13 mouse cellular contexts compared by ENCODE assay signal in genomic region chr13:60446926-60447325, GRCm38 (mm10).
DNase-seq lines count a peak whose midpoint lies in the region; ATAC-seq and TF ChIP-seq lines count a peak whose summit lies in the region.
"Had no signal": no experiment of that assay in that cellular context is flagged by ENCODE, and none has a peak within 500 bp of the region (broad histone marks: within the 10 kb centered on the region; RNA-seq: fewer than 3 reads in every experiment).

No protein-coding gene starts in this region.

- DNase-seq in heart, postnatal 0 days (ENCODE audit: low spot score): no peak
- no peak for DNase-seq in heart, embryonic 10.5 days (ENCODE audit: low spot score)
- DNase-seq in left cerebral cortex, postnatal 14 days (ENCODE audit: low spot score in 2 of 2): peak; percentile 55
- no peak for DNase-seq in left cerebral cortex, adult 18-20 months (ENCODE audit: low spot score in 2 of 2)
- DNase-seq in NIH3T3 (ENCODE audit: low read depth): peak; percentile 24
- DNase-seq in ovary, postnatal 14 days (ENCODE audit: low spot score): no peak
- DNase-seq in adrenal gland, postnatal 14 days: no peak
- DNase-seq: adrenal gland, postnatal 36 days; cerebellum, adult 11-12 months; liver had no signal

- no peaks in the 10 kb centered on the region for H3K4me1 ChIP-seq in heart, postnatal 0 days (ENCODE audit: control insufficient read depth, insufficient read depth)
- no peaks in the 10 kb centered on the region; the same call in 1 of the 2 replicates for H3K4me1 ChIP-seq in heart, embryonic 10.5 days
- peaks cover 5% of the 10 kb centered on the region for H3K4me1 ChIP-seq in embryonic facial prominence, embryonic 13.5 days

- no peak for TF ChIP-seq EP300 in heart, postnatal 0 days (IDR thresholded peaks at IDR 0.05; ENCODE audit: low read depth)

- intact Hi-C loops in left cerebral cortex, postnatal 14 days (cut with DNase I): no loop called here

- no peak overlapping the region for H3K9ac ChIP-seq in heart, postnatal 0 days (replicated peaks; ENCODE audit: low read depth, low read length)
- H3K9ac ChIP-seq in embryonic facial prominence, embryonic 13.5 days: no peak overlapping the region

- H3K4me2 ChIP-seq in heart, postnatal 0 days (ENCODE audit: low read depth, low read length): no peak overlapping the region
- no peak overlapping the region for H3K4me2 ChIP-seq in embryonic facial prominence, embryonic 13.5 days

- no peaks in the 10 kb centered on the region for H3K9me3 ChIP-seq in heart, postnatal 0 days (replicated peaks; ENCODE audit: control insufficient read depth, low read length)
- no peaks in the 10 kb centered on the region for H3K9me3 ChIP-seq in heart, embryonic 10.5 days
- no peaks in the 10 kb centered on the region for H3K9me3 ChIP-seq in embryonic facial prominence, embryonic 13.5 days

- TF ChIP-seq CTCF in heart, postnatal 0 days (IDR thresholded peaks at IDR 0.05; ENCODE audit: low read depth): peak; percentile 33; the same call in 1 of the 2 replicates

- ATAC-seq in heart, postnatal 0 days (ENCODE audit: insufficient read depth, low read depth): no peak
- no peak for ATAC-seq in embryonic facial prominence, embryonic 13.5 days (ENCODE audit: insufficient number of reproducible peaks, insufficient read depth, low FRiP score, low TSS enrichment, low read depth)

- H3K36me3 ChIP-seq in heart, postnatal 0 days (replicated peaks; ENCODE audit: control insufficient read depth, insufficient read depth, low read length): no peaks in the 10 kb centered on the region
- no peaks in the 10 kb centered on the region for H3K36me3 ChIP-seq in heart, embryonic 10.5 days
- H3K36me3 ChIP-seq in embryonic facial prominence, embryonic 13.5 days: no peaks in the 10 kb centered on the region

- 33% methylated on average over 5 of the region's 5 CpGs for WGBS in heart, postnatal 0 days
- WGBS in heart, embryonic 10.5 days: 48% methylated on average over 5 of the region's 5 CpGs
- 45% methylated on average over 5 of the region's 5 CpGs for WGBS in embryonic facial prominence, embryonic 13.5 days

- no peak overlapping the region for H3K27ac ChIP-seq in heart, postnatal 0 days (ENCODE audit: low read depth)
- no peak overlapping the region for H3K27ac ChIP-seq in heart, embryonic 10.5 days
- H3K27ac ChIP-seq in embryonic facial prominence, embryonic 13.5 days: peak overlapping the region; percentile 33; the same call in 1 of the 2 replicates
- H3K27ac ChIP-seq: macrophage had no signal

- H3K4me3 ChIP-seq in heart, postnatal 0 days (ENCODE audit: low read depth, low read length): no peak overlapping the region
- H3K4me3 ChIP-seq in heart, embryonic 10.5 days: no peak overlapping the region
- no peak overlapping the region for H3K4me3 ChIP-seq in embryonic facial prominence, embryonic 13.5 days

- no peaks in the 10 kb centered on the region for H3K27me3 ChIP-seq in heart, postnatal 0 days (ENCODE audit: control insufficient read depth, insufficient read depth, low read length)
- no peaks in the 10 kb centered on the region for H3K27me3 ChIP-seq in heart, embryonic 10.5 days (ENCODE audit: insufficient read depth, poor library complexity, severe bottlenecking)
- no peaks in the 10 kb centered on the region for H3K27me3 ChIP-seq in embryonic facial prominence, embryonic 13.5 days
- H3K27me3 ChIP-seq: CH12.LX had no signal

Comparison
In these comparisons a context has a peak if more than half of its experiments do, and no peak if none do; other contexts are left out.
1. DNase-seq: peak in left cerebral cortex, postnatal 14 days (2 of 2) and NIH3T3 (single experiment); none in heart, postnatal 0 days (single experiment), heart, embryonic 10.5 days (single experiment), left cerebral cortex, adult 18-20 months (0 of 2), ovary, postnatal 14 days (single experiment) and adrenal gland, postnatal 14 days (single experiment).